Mouse (Mus musculus) splenic B cell, adult 2 months (primary cell): ENCODE measurements at regions not wholly inside any gene's neighbourhood (a gene's known extent, or its start where the extent isn't known, plus 50 kb on each side); places are given as distances from the start of the nearest gene placed in this dataset.
"Not testable (repeated sequence)": the region's sequence is repeated elsewhere in the genome, so short reads cannot be mapped to it uniquely, and the experiment has no call there.

Experiments
- DNase-seq: peaks from one replicate; pipeline ENCODE4 v3.0.0-alpha.2; 2011; ENCODE audit warnings: low read depth, low spot score
- H3K27me3 ChIP-seq: 2 replicates; pipeline ENCODE4 v1.6.1; 2012; ENCODE audit warnings: mild to moderate bottlenecking, low read length, moderate library complexity, mixed read lengths; ENCODE audit not compliant: control insufficient read depth, poor library complexity, insufficient read depth, severe bottlenecking
- H3K36me3 ChIP-seq: 2 replicates; pipeline ENCODE4 v1.6.1; 2012; ENCODE audit warnings: mild to moderate bottlenecking, low read length, moderate library complexity, mixed read lengths; ENCODE audit not compliant: control insufficient read depth, poor library complexity, insufficient read depth, severe bottlenecking

DNA sequence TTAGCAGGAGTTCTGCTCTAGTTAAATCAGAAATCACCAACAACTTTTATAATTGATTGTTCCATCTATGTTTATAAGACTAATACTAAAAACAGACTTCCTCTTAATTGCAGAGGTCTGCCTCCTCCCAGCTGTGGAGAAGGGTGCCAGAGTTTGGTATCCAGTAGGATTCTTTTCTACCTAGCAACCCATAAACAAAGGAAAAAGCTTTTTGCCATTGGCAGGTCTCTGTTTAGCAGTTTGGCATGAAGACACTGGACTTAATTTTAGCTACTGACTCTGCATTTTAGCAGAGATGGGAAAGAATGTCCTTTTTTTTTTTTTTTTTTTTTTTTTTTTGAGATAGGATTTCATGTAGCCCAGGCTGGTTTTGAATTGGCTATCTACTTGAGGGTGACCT, 1628.4 kb downstream of the A830018L16Rik start:
- Histone ChIP-seq H3K36me3 (no peaks in the 10 kb centered on the region), H3K27me3 (no peaks in the 10 kb centered on the region)
- DNase-seq: no peak

DNA sequence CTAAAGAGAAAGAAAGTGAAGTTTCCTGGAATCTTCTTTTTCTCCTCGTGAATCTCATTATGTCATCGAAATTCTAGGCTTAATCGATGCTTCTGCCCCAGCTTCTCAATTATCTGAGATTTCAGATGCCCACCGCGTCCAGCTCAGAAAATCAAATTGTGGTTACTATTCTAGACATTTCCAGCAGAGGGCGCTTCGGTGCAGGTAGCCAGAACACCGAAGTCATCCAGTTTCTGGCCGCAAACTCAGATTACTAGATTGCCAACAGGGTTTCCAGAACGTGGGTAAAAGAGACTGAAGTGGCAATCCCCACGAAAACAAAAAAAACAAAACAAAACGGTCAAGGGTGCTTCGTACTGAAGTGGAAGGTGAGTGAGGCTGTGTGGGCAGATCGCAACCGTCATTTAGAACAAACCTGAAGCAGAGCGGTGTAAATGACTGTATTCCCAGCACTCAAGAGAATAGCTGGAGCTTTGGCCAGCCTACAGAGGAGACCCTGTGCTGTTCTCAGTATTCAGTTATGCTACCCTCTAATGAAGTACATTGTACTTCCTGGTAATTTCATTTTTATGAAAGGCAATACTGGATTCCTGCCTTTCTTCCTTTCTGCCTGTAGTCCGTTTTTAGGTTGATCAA, 1636.4 kb downstream of the A830018L16Rik start:
- DNase-seq: peak; percentile 66
- Histone ChIP-seq H3K27me3 (no peaks in the 10 kb centered on the region; the same call in 1 of the 2 replicates), H3K36me3 (no peaks in the 10 kb centered on the region)

GRCm38 (mm10) chr1:13051433-13052066, 1637.6 kb downstream of the A830018L16Rik start:
- not testable (repeated sequence) for DNase-seq, H3K27me3 ChIP-seq

DNA sequence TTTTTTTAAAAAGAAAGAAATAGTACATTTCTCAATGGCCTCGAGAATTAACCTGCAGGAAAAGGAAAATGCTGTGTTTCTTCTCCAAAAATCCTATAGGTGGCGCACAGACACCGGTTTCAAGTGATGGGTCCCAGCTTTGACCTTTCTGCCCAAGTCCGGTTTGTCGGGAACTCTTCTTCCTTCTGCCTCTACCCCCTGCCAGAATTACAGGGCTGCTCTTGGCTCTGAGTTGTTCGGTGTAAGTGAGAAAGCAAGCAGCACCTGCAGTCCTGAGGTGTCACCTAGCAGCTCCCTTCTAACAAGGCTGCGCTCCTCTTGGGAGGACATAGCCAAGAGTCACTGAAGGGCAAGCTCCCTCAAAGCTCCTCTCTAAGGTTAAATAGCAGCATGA, 1638.2 kb downstream of the A830018L16Rik start:
- H3K27me3 ChIP-seq: no peaks in the 10 kb centered on the region; the same call in 1 of the 2 replicates
- no peaks in the 10 kb centered on the region for H3K36me3 ChIP-seq
- peak; percentile 70 for DNase-seq

More at GRCm38 (mm10) chr1:13051433-13052066, 1637.6 kb downstream of the A830018L16Rik start:
- not testable (repeated sequence) for H3K36me3 ChIP-seq

DNA sequence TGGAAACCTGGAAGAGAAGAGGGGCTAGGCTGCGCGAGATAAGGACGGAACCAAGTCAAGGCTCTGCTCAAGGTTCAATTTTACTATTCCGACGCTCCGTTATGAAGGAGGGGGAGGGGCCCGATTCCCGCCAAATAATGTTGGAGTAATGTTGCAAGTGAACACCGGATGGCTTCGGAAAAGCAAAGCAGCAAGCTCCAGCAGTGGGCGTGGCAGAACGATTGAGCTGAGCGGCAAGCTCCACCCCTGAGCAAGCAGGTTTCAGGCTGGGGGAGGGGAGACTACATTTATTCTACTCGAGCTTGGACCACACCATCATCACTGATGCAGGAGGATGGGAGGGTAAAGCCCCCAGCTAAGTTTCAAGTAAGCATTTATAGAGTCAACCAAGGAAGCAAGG, 1643.8 kb downstream of the A830018L16Rik start:
- no peaks in the 10 kb centered on the region for H3K36me3 ChIP-seq
- H3K27me3 ChIP-seq: no peaks in the 10 kb centered on the region
- DNase-seq: no peak

GRCm38 (mm10) chr1:13059616-13060320, 1645.9 kb downstream of the A830018L16Rik start:
- H3K27me3 ChIP-seq: no peaks in the 10 kb centered on the region
- H3K36me3 ChIP-seq: no peaks in the 10 kb centered on the region
- DNase-seq: no peak
